Mouse (Mus musculus) liver, postnatal 0 days (tissue): ENCODE results near the gene Smad9.

Source experiments
- CTCF ChIP-seq: sonication (generic); IDR thresholded peaks from 2 replicates; pipeline ENCODE4 v1.5.1; 2016; ENCODE audit warnings: antibody characterized with exemption, low read depth
- EP300 ChIP-seq: IDR thresholded peaks from 2 replicates; pipeline ENCODE4 v1.6.1; 2016; ENCODE audit warnings: antibody characterized with exemption, low read depth, mild to moderate bottlenecking

DNA sequence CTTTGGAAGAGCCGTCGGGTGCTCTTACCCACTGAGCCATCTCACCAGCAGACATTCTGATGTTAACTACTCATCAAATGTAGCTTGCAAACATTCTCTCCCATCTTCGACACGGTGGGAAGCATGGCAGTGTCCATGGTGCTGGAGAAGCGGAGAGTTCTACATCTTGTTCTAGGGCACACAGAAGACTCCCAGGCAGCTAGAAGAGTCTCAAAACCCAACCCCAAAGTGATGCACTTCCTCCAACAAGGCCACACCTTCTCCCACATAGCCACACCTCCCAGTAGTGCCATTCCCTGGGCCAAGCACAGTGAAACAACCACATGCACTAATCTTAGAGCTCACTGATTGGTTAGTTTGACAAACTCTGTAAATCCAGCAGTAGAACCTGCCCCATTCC, 53.7 kb downstream of the Smad9 start:
- no peak for TF ChIP-seq CTCF
- TF ChIP-seq EP300 = no peak
